Mouse (Mus musculus): ENCODE results near the gene Prss8. TPM values are rescaled to one million over a fixed set of nuclear protein-coding genes. Genes with fewer than 3 reads are reported as not detected.

Gene Prss8
- polyA plus RNA-seq (2016; fragmentation: Nextera tagmentation; extraction: Ambion mirVana) = 5.0 TPM in 2 replicates

- Histone ChIP-seq H3K27ac (no peak within 1 kb of the TSS), H3K9me3 (no peaks in the 10 kb centered on the region), H3K4me1 (replicated peaks) (peaks cover 28% of the 10 kb centered on the region), H3K4me3 (replicated peaks) (peak within 1 kb of the TSS; percentile 37), H3K36me3 (peaks cover 27% of the 10 kb centered on the region), H3K4me2 (peak within 1 kb of the TSS; percentile 58), H3K27me3 (peaks cover 36% of the 10 kb centered on the region), H3K9ac (replicated peaks) (peak within 1 kb of the TSS; percentile 50; the same call in 1 of the 2 replicates)
- WGBS = 6% methylated on average over 6 of the region's 6 CpGs
- no peak for ATAC-seq (ENCODE audit: insufficient number of reproducible peaks, insufficient read depth, low FRiP score, low TSS enrichment, low read depth)
Measured at GRCm38 (mm10) chr7:127929923-127930322, at the start of gene Prss8. Gene Prss8 (minus strand): TSS chr7:127930104.

GRCm38 (mm10) chr7:127978856-127979255 is 49.0 kb upstream of the Prss8 start:
- ATAC-seq (ENCODE audit: insufficient number of reproducible peaks, insufficient read depth, low FRiP score, low TSS enrichment, low read depth) = no peak
- H3K9ac ChIP-seq (replicated peaks) = no peak overlapping the region
- H3K4me3 ChIP-seq (replicated peaks) = no peak overlapping the region
- 83% methylated on average over 2 of the region's 2 CpGs for WGBS
- no peaks in the 10 kb centered on the region for H3K27me3 ChIP-seq
- no peak overlapping the region for H3K4me2 ChIP-seq
- peaks cover 99% of the 10 kb centered on the region for H3K36me3 ChIP-seq
- H3K4me1 ChIP-seq (replicated peaks) = no peaks in the 10 kb centered on the region
- H3K27ac ChIP-seq = no peak overlapping the region
- no peaks in the 10 kb centered on the region for H3K9me3 ChIP-seq

- ATAC-seq (ENCODE audit: insufficient number of reproducible peaks, insufficient read depth, low FRiP score, low TSS enrichment, low read depth) = no peak
- H3K4me2 ChIP-seq = no peak overlapping the region
- H3K4me1 ChIP-seq (replicated peaks) = peaks cover 2% of the 10 kb centered on the region
- H3K36me3 ChIP-seq = peaks cover 99% of the 10 kb centered on the region
- H3K9ac ChIP-seq (replicated peaks) = no peak overlapping the region
- H3K4me3 ChIP-seq (replicated peaks) = no peak overlapping the region
- WGBS = 87% methylated on average over 2 of the region's 2 CpGs
- H3K27me3 ChIP-seq = no peaks in the 10 kb centered on the region
- H3K9me3 ChIP-seq = no peaks in the 10 kb centered on the region
- H3K27ac ChIP-seq = no peak overlapping the region
Measured at GRCm38 (mm10) chr7:127974413-127974930, 44.6 kb upstream of the Prss8 start.

- Histone ChIP-seq H3K27me3 (no peaks in the 10 kb centered on the region), H3K27ac (peak overlapping the region; percentile 98), H3K4me3 (replicated peaks) (peak overlapping the region; percentile 93), H3K9me3 (no peaks in the 10 kb centered on the region), H3K4me2 (peak overlapping the region; percentile 89), H3K36me3 (peaks cover 39% of the 10 kb centered on the region), H3K4me1 (replicated peaks) (peaks cover 13% of the 10 kb centered on the region), H3K9ac (replicated peaks) (peak overlapping the region; percentile 99)
- ATAC-seq (ENCODE audit: insufficient number of reproducible peaks, insufficient read depth, low FRiP score, low TSS enrichment, low read depth) = peak; percentile 38; the same call in 1 of the 2 replicates
- WGBS = under 1% methylated on average over 41 of the region's 42 CpGs
Measured at GRCm38 (mm10) chr7:127967922-127968828, 38.3 kb upstream of the Prss8 start.

- Histone ChIP-seq H3K27ac (peak within 1 kb of the TSS; percentile 98), H3K27me3 (no peaks in the 10 kb centered on the region), H3K9ac (replicated peaks) (peak within 1 kb of the TSS; percentile 99), H3K4me2 (peak within 1 kb of the TSS; percentile 89), H3K4me3 (replicated peaks) (peak within 1 kb of the TSS; percentile 93), H3K9me3 (no peaks in the 10 kb centered on the region), H3K36me3 (peaks cover 30% of the 10 kb centered on the region), H3K4me1 (replicated peaks) (peaks cover 13% of the 10 kb centered on the region)
- ATAC-seq (ENCODE audit: insufficient number of reproducible peaks, insufficient read depth, low FRiP score, low TSS enrichment, low read depth) = peak; percentile 92
- WGBS = under 1% methylated on average over 86 of the region's 92 CpGs
Measured at GRCm38 (mm10) chr7:127967004-127967921, 37.4 kb upstream of the Prss8 start, which contains the start of gene Fus. Gene Fus (plus strand): TSS chr7:127967457.

GRCm38 (mm10) chr7:127966371-127966918 is 36.5 kb upstream of the Prss8 start:
- Histone ChIP-seq H3K36me3 (peaks cover 22% of the 10 kb centered on the region), H3K4me1 (replicated peaks) (peaks cover 13% of the 10 kb centered on the region), H3K4me3 (replicated peaks) (peak overlapping the region; percentile 93), H3K4me2 (peak overlapping the region; percentile 58), H3K9me3 (no peaks in the 10 kb centered on the region), H3K27me3 (no peaks in the 10 kb centered on the region), H3K9ac (replicated peaks) (peak overlapping the region; percentile 99), H3K27ac (peak overlapping the region; percentile 98)
- WGBS = 13% methylated on average over 10 of the region's 10 CpGs
- peak; percentile 29 for ATAC-seq (ENCODE audit: insufficient number of reproducible peaks, insufficient read depth, low FRiP score, low TSS enrichment, low read depth)

GRCm38 (mm10) chr7:127959364-127959763 is 29.5 kb upstream of the Prss8 start:
- Histone ChIP-seq H3K27ac (no peak overlapping the region), H3K9ac (replicated peaks) (no peak overlapping the region), H3K4me2 (no peak overlapping the region), H3K4me1 (replicated peaks) (no peaks in the 10 kb centered on the region), H3K9me3 (no peaks in the 10 kb centered on the region), H3K4me3 (replicated peaks) (no peak overlapping the region), H3K36me3 (no peaks in the 10 kb centered on the region), H3K27me3 (no peaks in the 10 kb centered on the region)
- WGBS = 64% methylated on average over 5 of the region's 5 CpGs
- no peak for ATAC-seq (ENCODE audit: insufficient number of reproducible peaks, insufficient read depth, low FRiP score, low TSS enrichment, low read depth)

- no peak for ATAC-seq (ENCODE audit: insufficient number of reproducible peaks, insufficient read depth, low FRiP score, low TSS enrichment, low read depth)
- no peak overlapping the region for H3K4me2 ChIP-seq
- H3K9me3 ChIP-seq = no peaks in the 10 kb centered on the region
- H3K4me1 ChIP-seq (replicated peaks) = no peaks in the 10 kb centered on the region
- 40% methylated on average over 13 of the region's 13 CpGs for WGBS
- no peak overlapping the region for H3K9ac ChIP-seq (replicated peaks)
- no peaks in the 10 kb centered on the region for H3K36me3 ChIP-seq
- H3K27ac ChIP-seq = no peak overlapping the region
- H3K4me3 ChIP-seq (replicated peaks) = no peak overlapping the region
- no peaks in the 10 kb centered on the region; the same call in 1 of the 2 replicates for H3K27me3 ChIP-seq
Measured at GRCm38 (mm10) chr7:127952864-127953581, 23.1 kb upstream of the Prss8 start.

- peaks cover 46% of the 10 kb centered on the region for H3K27me3 ChIP-seq
- peaks cover 4% of the 10 kb centered on the region; the same call in 1 of the 2 replicates for H3K4me1 ChIP-seq (replicated peaks)
- H3K9ac ChIP-seq (replicated peaks) = no peak within 1 kb of the TSS
- no peak within 1 kb of the TSS for H3K27ac ChIP-seq
- H3K4me3 ChIP-seq (replicated peaks) = no peak within 1 kb of the TSS
- no peak for ATAC-seq (ENCODE audit: insufficient number of reproducible peaks, insufficient read depth, low FRiP score, low TSS enrichment, low read depth)
- no peaks in the 10 kb centered on the region for H3K36me3 ChIP-seq
- H3K4me2 ChIP-seq = no peak within 1 kb of the TSS
- no peaks in the 10 kb centered on the region for H3K9me3 ChIP-seq
- WGBS = 78% methylated on average over 6 of the region's 6 CpGs
Measured at GRCm38 (mm10) chr7:127946470-127947023, 16.6 kb upstream of the Prss8 start, which contains the start of gene Prss36. Gene Prss36 (minus strand): TSS chr7:127946725.

GRCm38 (mm10) chr7:127944614-127945013 is 14.7 kb upstream of the Prss8 start:
- Histone ChIP-seq H3K4me1 (replicated peaks) (peaks cover 4% of the 10 kb centered on the region; the same call in 1 of the 2 replicates), H3K9ac (replicated peaks) (0 out of 2 replicates have a peak overlapping the region, but pooled peaks have one; percentile 23), H3K4me3 (replicated peaks) (peak overlapping the region; percentile 17; the same call in 1 of the 2 replicates), H3K9me3 (no peaks in the 10 kb centered on the region), H3K4me2 (peak overlapping the region; percentile 32), H3K27me3 (peaks cover 46% of the 10 kb centered on the region), H3K27ac (no peak overlapping the region), H3K36me3 (no peaks in the 10 kb centered on the region)
- 10% methylated on average over 23 of the region's 23 CpGs for WGBS
- ATAC-seq (ENCODE audit: insufficient number of reproducible peaks, insufficient read depth, low FRiP score, low TSS enrichment, low read depth) = no peak
